Mouse (Mus musculus) ovary, postnatal 14 days (tissue): ENCODE measurements around the gene Kif1bp.

Experiments
- DNase-seq: peaks from one replicate; pipeline ENCODE4 v3.0.0; 2022; ENCODE audit warnings: low spot score

The Kif1bp gene

DNA sequence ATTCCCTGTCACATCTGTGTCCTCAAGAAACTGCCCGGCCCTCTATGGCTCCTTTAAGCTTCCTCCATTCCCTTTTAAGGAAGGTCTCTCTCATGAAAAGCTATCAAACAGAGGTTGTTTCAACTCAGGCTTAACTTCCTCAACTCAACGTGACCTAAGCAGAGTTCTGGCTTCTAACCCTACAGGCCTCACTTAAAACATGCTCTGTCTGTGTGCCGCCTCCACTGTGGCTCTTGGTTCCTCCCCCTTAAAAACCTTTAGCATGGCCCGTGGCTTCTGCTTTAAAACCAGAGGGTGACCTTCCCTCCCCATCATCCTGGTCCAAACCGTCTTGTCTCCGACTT, 21.7 kb downstream of the Kif1bp start:
- DNase-seq = no peak

DNA sequence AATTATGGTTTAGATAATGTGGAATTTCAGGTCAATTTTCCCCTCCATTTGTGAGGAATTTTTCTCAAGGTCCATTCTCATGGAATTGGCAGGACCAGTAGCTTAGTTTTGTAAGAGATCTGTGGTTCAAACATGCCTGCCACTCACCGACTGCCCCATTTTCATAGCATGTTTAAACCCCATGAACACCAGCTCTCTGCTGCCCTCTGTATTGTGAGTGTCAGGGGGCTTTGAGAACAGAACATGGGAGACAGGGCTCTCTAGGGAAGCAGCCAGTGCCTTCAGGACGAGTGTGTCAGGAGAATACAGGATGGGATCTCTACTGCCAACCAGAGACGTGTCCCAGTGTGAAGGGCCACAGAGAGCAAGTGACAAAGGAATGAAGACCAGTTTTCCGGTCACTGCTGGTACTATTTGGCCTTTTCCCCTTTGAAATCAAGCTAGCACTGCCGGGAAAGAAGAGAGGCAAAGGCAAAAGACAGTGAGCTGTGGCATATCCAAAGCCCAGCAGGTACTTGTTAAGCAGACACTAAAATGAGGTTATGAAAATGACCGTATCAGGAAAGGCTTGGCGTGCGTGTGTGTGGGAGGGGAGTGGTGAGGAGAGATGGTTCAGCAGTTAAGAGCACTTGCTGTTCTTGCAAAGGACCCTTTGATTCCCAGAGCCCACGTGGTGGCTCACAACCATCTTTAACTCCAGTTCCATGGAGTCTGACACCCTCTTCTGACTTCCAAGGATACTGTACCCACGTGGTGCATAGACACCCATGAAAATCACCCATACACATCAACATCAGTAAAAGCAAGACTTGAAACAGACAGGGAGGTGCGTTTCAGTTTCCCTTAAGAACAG, 22.3 kb downstream of the Kif1bp start:
- DNase-seq = no peak

DNA sequence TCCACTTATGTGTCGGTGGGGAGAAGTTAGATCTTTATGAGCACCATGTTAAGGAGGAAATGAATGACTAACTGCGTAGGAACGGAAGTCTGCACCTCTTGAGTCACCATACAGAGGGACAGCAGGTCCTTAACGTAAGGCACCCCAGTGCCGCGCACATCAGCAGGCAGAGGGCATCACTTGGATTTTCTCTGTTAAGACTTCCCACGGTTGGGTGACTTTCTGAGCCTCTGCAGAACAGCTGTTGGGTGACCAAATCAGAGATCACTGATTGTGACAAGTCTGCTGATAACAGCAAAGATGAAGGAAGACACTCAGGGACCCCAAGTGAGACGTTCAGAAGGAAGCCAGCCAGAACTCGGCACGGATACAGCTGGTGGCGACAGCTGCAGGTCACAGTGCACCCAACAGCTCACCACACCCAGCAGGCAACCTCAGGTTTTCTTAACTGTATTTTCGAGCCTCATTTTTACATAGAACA, 24.6 kb downstream of the Kif1bp start:
- DNase-seq = no peak

DNA sequence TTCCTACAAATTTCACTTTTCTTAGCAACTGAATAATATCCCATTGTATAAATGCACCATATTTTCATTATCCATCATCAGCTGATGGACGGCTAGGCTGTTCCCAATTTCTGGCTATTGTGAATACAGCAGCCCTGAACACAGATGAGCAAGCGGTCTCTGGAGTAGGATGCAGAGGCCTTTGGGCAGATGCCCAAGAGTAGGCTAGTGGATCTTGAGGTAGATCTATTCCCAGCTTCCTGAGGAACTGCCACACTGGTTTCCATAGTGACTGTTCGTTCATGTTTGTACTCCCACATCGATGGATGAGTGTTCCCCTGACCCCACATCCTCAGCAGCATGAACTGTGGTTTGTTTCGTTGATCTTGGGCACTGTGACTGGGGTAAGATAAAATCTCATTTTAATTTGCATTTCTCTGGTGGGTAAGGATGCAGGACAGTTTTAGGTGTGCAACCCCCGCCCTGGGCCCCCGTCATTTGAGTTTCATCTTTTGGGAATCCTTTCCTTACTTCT, 27.4 kb downstream of the Kif1bp start:
- no peak for DNase-seq

DNA sequence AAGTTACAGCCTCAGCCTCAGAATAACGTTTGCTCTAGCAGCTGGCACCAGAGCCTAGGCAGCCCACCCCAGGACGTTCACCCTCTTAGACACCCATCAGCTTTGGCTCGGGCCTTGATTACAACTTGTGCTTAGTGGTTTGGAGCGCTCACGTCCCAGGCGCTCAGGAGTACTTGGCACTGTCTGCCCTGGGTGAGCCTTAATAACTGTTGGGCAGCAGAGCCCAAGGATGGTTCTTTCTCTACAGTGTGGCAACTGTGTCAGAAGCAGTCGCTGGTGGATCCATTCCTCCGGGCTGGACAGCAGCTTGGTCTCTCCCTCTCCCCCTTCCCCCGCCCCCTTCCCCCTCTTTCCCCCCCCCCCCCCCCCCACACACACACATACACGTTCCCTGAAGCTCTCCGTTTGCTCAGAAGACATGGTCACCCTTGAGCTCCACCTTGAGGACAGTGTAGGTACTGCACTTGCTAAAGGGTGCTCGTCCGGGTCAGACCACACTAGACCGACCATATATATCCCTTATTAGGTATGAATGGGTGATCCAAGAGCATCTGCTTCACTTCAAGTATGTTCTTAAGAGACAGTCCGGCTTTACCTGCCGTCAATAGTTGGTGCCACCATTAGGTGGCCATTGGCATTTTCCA, 28.6 kb downstream of the Kif1bp start:
- DNase-seq = peak; percentile 71

DNA sequence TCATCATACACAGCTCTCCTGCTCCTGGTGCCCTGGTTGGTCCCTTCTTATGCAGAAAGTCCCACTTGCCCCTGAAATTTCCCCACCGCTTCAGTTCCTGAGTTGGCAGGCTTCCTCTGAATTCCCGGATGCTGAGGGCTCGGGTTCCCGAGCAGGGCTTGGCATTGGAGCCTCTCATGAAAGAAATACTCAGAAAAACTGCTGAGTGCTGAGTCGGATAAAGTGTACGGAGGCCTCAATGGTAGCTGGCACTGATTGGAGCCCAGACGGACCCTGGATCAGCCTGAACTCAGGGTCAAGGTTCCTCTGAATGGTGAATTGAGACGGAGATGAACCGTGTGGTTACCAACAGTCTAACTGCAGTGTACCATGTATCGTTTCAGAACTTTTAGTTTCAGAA, 31.8 kb downstream of the Kif1bp start:
- no peak for DNase-seq

DNA sequence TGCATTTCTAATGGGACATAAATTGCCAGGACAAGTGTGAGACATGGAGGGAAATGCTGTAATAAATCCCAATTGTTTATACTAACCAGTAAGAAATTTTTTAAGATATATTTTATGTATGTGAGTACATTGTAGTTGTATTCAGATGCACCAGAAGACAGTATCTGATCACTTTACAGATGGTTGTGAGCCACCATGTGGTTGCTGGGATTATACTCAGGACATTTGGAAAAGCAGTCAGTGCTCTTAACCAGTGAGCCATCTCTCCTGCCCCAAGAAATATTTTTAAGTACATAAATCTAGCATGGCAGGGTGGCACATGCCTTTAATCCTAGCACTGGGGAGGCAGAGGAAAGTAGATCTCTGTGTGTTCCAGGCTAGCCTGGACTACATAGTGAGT, 32.5 kb downstream of the Kif1bp start:
- DNase-seq = no peak

DNA sequence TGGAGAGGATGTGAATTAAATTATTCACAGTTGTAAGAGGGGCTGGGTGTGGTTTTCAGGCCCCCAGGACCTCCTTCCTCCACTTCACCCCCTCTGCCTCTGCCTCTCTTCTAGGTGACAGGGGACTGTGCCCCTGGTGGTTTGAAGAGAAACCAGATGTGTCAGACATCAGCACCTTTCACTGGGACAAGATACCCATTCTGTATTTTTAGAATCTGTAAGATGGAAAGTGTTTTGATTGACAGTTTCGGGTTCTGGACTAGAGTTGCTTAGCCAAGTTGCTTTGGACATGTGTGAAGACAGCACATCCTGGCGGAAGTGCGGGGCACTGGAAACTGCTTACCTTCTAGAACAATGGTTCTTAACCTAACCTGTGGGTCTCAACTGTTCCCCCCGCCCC, 33.9 kb downstream of the Kif1bp start:
- DNase-seq = no peak

DNA sequence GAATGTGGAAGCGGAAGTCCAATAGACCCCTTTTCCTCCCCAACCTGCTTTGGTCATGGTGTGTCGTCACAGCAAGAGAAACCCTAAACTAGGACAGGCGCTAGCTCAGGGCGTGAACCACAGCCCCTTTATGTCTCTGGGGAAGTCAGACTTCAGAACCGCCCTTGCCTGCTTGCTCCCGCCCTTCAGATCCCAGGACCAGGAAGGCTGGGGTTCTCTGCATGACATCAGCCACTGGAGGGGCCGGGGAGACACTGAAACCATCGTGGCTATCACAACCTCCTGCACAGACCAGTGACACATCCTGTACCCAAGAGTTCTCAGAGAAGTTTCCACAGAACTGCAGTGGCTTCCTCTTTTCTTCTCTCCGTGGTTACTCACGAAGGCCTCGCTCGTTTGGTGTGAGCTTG, 34.9 kb downstream of the Kif1bp start:
- DNase-seq = no peak

DNA sequence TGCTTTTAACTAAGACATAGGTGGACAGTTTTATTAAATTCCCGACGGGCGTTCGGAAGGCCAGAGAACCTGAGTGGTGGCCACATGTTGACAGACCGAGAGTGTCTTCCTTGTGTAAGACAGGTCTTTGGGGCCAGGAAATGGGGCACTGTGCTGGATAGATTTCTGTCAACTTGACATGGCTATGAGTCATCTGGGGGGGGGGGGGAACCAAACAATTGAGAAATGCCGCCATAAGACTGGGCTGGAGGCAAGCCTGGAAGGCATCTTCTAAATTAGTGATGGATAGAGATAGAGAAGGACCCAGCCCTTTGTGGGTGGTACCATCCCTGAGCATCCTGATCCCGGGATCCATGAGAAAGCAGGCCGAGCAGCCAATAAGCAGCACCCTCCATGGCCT, 35.3 kb downstream of the Kif1bp start:
- no peak for DNase-seq

DNA sequence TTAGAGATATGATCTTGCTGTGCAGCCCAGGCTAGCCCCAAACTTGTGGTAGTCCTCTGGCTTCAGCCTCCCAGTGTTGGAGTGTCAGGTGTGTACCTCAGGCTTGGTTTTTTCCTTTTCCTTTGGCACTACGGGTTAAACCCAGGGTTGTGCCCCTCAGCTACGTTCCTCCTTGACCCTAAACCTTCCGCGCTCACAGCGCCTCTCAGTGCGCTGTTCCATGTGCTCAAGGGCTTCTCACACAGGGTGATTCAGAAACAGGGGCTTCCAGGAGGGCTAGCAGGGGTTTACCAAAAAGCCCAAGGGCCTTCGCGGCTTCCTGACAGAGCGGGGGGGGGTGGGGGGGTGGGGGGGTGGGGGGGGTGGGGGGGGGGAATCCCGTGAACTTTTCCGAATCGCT, 35.8 kb downstream of the Kif1bp start:
- DNase-seq = no peak

DNA sequence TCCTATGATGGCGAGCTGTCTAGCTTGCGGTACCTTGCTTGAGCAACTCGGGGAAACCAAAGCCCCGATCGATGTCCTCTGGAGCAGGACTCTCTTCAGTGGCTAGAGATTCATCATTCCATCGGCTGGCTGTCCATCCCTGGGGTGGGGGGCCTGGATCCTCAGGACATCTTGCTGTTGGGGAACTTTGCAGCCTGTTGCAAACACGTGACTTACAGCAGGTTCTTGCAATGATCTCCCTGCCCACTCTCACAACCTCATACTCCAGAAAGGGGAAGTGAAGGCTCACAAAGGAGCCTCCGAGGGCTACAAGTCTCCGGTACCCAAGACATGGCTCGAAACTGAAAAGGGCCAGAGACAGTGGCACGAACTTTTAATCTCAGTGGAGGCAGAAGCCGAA, 36.8 kb downstream of the Kif1bp start:
- no peak for DNase-seq

DNA sequence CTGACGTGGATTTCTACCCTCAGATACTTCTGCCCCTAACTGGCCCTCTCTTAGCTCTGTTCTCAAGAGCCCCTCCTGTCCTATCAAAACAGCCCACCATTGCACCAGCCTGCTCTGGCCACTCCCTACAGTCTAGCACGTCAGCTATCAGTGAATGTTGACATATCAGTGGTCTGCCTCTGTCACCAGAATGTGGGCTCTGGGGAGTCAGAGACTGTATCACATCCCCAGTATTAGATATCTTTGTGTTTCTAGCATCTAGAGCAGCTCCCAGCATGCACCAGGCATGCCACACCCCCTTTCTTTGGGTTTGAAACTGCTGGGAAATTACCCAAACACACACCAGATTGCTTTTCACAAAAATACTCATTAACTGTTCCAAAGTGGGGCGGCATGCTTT, 37.5 kb downstream of the Kif1bp start:
- DNase-seq = no peak

DNA sequence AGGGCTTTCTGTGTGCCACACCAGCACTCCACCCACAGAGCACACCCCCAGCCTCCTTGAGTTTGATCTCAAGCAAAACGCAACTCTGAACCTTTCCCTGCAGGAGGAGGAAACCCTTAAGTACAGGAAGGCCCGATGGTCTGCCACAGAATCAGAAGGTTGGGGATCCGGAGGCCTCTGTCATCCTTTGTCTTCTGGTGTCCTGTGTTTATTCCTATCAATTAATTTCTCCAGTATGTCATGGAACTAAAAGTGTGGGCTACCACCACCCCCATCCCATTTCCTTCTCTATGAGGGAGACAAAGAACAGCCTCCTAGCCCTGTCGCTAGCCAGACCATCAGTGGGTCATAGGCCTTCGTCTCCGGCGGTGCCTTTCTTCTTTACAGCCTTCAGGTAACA, 43.7 kb downstream of the Kif1bp start:
- DNase-seq = no peak

DNA sequence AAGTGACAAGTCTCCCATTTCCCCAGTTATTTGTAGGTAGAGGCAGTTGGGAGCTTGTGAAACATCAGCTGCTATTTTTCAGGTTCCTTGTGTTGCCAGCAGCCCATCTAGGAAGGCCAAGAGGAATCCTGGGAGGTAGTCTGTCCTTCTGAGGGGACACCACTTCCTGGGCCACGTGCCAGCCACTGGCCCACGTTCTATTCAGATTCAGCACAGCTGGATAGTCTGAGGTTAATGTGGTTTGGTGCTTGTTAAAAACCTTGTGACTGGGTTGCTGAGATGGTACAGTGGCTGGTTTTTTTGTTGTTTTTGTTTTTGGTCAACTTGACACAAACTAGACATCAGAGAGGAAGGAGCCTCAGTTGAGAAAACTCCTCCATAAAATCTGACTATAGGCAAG, 45.4 kb downstream of the Kif1bp start:
- DNase-seq = no peak

DNA sequence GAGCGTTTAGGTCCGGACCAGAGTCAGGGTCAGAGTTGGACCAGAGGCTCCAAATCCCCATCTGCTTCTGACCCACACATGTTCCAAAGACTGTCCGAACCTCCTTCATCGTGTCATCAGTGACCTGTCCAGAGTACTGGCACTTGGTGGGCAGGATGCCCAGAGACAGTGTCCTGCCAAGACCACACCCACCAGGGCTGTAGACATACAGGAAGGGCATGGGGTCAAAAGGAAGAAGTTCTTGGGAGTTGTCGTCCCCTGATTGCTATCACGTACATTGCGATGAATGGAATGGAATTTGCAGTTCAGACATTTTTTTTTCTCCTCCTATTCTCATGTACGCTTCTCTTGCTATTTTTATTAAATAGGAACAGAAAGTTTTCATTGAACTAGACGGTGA, 48.1 kb downstream of the Kif1bp start:
- no peak for DNase-seq

DNA sequence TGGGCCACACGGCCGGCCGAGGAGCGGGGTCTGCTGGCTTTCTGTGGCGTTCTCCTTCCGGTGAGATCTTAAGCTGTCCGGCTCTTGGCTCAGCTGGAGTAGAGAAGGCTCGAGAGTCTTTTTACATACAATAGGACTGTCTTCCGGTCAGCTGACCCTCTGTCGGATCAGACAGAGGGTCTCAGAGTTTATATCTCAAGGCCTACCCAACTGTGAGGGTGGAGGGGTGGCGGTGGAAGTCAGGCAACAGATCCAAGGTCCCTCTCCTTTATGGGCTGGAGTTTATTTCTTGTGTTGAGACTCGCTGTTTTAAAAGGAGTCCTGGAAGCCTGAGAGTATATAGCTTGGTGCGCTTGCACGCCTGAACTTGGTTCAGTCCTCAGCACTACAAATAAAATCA, 50.9 kb downstream of the Kif1bp start, which contains the start of gene Srgn:
Gene Srgn, minus strand, starts transcription at position 101 of the 400 bp plus-strand sequence.
- DNase-seq = no peak

DNA sequence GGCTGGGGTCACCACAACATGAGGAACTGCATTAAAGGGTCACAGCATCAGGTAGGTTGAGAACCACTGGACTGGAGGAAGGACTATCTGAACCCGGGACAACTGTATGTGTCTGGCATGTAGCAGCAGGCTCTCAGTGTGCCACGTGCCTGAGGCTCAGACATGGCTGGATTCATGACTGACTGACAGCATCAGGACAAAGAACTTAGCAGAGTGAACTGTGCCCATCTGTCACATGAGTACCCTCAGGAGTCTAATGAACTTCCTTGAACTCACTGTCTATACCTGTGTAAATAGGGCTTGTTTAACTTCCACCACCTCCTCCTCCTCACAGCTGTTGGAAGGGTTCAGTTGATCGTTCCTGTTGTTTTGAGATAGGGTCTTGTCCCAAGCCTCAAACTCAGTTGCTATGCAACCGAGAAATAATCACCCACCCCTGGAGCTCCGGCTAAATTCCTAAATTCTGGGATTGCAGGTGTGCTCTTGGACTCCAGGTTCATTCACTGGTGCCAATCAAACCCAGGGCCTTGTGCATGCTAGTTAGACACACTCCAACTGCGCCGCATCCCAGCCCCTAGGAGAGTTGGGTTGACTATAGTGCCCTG, 55.8 kb downstream of the Kif1bp start:
- no peak for DNase-seq

DNA sequence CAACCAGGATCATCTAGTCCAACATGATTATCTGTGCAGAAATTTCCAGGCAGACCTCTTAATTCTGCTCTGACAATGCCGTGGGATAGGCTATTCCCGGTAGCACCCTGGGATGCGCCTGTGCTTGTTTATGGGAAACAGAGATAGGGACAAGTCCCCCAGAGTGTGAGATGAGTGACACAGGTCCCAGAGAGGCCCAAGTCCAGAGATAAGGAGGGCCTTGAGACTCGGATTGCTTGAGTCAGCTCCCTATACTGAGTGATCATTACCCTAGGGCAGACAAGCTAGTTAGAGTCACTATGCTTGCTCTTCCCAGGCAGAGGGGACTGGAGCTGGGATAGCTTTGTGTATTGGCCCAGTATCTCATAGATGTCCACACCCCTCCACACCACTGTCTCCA, 56.5 kb downstream of the Kif1bp start:
- no peak for DNase-seq

DNA sequence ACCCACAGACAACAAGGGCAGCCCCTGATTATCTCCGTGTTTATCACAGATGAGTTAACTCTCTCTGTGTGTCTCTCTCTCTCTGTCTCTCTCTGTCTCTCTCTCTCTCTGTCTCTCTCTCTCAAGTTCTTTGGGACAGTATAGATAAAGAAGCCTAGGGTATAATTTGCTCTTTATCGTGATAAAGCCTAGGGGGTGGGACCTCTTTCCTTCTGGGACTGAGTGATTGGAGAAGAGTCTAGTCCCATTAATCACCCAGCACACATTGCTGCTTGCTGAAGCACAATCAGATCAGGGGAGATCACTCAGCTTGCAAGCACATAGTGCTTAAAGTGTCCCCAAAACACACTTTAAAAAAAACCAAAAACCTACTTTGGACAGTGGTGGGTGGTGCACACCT, 57.3 kb downstream of the Kif1bp start:
- no peak for DNase-seq

DNA sequence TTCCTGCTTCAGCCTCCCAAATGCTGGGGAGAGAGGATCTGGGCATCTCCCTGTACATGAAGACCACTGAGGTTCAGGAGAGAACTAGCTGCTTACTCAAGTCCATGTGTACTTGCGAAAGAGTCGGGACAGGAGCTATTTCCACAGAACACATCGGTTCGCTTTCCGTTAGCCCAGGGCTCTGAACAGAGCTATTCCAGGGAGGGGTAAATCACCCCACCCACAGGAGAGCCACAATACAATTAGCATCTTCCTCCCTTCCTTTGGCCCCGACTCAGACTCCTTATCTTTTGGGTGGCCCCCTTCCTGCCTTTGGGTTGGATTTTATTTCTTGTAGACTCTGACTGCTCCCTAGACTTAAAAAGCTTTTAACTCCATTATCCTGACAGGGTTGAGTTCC, 60.7 kb downstream of the Kif1bp start:
- no peak for DNase-seq

DNA sequence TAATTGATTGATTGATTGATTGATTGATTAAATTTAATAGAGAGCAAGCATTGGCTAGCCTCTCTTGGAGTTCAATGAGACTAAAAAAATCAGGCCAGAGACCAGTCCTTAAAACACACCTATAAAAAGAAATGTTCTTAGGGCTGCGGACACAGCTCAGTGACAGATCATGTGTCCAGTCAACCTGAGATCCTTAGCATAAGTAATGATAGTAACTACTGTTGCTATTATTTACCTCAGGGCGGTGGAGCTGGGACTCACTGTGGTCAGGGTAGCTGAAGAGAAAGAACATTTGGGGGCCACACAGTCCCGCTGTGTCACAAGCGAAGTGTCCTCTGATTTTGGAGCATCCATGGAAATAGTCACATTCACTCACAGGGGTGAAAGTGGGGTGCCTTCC, 65.4 kb downstream of the Kif1bp start:
- DNase-seq = no peak

DNA sequence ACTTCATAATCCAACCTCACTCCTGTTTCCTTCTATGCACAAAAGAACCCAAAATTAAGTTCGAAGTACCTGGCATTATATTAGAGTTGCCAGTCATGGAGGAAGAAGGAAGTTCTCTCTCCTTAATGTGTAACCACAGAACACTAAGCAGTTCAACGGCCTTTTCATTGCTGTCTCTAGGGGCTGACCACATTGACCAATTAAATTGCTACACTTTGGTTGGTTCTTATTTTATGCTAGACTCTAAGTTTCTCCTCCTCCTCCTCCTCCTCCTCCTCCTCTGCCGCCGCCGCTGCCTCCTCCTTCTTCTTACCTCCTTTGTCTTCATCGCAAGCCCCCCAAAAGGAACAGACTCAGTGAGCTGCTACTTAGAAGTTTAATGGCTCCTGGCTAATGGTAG, 66.7 kb downstream of the Kif1bp start:
- DNase-seq = no peak
